Mouse (Mus musculus): Measurements from ENCODE around the gene Gtf2h2.
A peak's percentile ranks its signal among the peaks of the same experiment; 100 is the strongest.
"Not testable (repeated sequence)": the region's sequence is repeated elsewhere in the genome, so short reads cannot be mapped to it uniquely, and the experiment has no call there.

DNA sequence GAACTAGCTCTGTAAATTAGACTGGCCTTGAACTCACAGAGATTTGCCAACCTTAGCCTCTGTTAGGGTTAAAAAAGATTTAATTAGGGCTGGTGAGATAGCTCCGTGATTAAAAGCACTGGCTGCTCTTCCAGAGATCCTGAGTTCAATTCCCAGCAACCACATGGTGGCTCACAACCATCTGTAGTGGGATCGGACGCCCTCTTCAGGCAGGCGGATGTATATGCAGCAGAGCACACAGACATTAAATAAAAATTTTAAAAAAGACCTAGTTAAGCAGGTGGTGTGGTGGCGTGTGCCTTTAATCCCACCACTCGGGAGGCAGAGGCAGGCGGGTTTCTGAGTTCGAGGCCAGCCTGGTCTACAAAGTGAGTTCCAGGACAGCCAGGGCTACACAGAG lies 2.0 kb upstream of the Gtf2h2 start:
- 0 out of 2 replicates have a peak, but pooled peaks have one; percentile 27 for TF ChIP-seq CTCF (conservative IDR thresholded peaks at IDR 0.05; ENCODE audit: insufficient read depth, insufficient read length, low read depth, low read length)
- TF ChIP-seq POLR2A (IDR thresholded peaks at IDR 0.05; ENCODE audit: low read depth, low read length), result not testable (repeated sequence)

Data from kidney, adult 2 months (tissue).